Comparison of ENCODE assay signal across 8 mouse cellular contexts in the genomic region with DNA sequence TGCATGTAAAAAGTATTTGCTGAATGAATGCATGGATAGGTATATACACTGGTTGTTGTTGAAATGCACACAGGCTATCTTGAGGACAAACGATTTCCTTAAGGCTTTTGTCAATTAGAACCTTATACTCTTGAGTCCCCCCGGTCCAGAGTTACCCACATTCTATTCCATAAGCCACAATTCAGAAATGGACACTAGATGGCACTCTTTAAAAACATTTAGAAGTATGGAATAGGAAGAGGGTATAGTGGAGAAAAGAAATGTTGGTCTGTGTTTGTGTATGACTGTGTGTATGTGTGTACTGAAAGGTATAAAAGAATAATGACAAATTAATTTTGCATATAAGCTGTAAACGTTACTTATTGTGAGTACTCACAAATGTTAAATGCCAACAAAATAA. TPM values are rescaled to one million over a fixed set of nuclear protein-coding genes. Genes with fewer than 3 reads are reported as not detected.
DNase-seq lines count a peak whose midpoint lies in the region; ATAC-seq and TF ChIP-seq lines count a peak whose summit lies in the region.

No protein-coding gene starts in this region.

- H3K4me2 ChIP-seq in CH12.LX (ENCODE audit: insufficient read depth, low read depth, poor library complexity, severe bottlenecking) = no peak overlapping the region
- H3K4me2 ChIP-seq in embryonic facial prominence, embryonic 12.5 days (replicated peaks) = no peak overlapping the region
- H3K4me2 ChIP-seq in limb, embryonic 13.5 days (replicated peaks) = no peak overlapping the region

- peak; percentile 66 for TF ChIP-seq CTCF in heart, adult 2 months (IDR thresholded peaks at IDR 0.05)
- TF ChIP-seq CTCF in CH12.LX (conservative IDR thresholded peaks at IDR 0.05 in 1 of 2, IDR thresholded peaks at IDR 0.05 in 1 of 2; ENCODE audit: low read depth in 2 of 2, low read length in 2 of 2) = peak; percentile 19 to 80; a peak in 3 of 4 replicates

- H3K36me3 ChIP-seq in heart, adult 2 months (ENCODE audit: control insufficient read depth, insufficient read depth, low read length) = no peaks in the 10 kb centered on the region; the same call in 1 of the 2 replicates
- peaks cover 33% of the 10 kb centered on the region for H3K36me3 ChIP-seq in heart, embryonic 10.5 days
- peaks cover 30 to 49% of the 10 kb centered on the region in 2 experiments for H3K36me3 ChIP-seq in CH12.LX (replicated peaks in 1 of 2; ENCODE audit: control insufficient read depth in 1 of 2, insufficient read depth in 1 of 2, low read length in 1 of 2)
- H3K36me3 ChIP-seq in embryonic facial prominence, embryonic 12.5 days = peaks cover 28% of the 10 kb centered on the region
- H3K36me3 ChIP-seq in limb, embryonic 13.5 days = peaks cover 32% of the 10 kb centered on the region

- 0 out of 2 replicates have a peak, but pooled peaks have one; percentile 22 for ATAC-seq in embryonic facial prominence, embryonic 12.5 days (ENCODE audit: insufficient number of reproducible peaks, insufficient read depth, low FRiP score, low TSS enrichment)
- peak; percentile 66; the same call in 1 of the 2 replicates for ATAC-seq in limb, embryonic 13.5 days (ENCODE audit: low FRiP score, low read depth)

- TF ChIP-seq EP300 in heart, adult 2 months (IDR thresholded peaks at IDR 0.05; ENCODE audit: insufficient read depth, low read depth, low read length) = no peak
- no peak for TF ChIP-seq EP300 in CH12.LX (IDR thresholded peaks at IDR 0.05; ENCODE audit: low read length)

- DNase-seq in heart, adult 2 months = no peak
- no peak for DNase-seq in heart, embryonic 10.5 days (ENCODE audit: low spot score)
- peak; percentile 69 for DNase-seq in CH12.LX (ENCODE audit: extremely low read depth)
- DNase-seq in retina, adult 2 months (ENCODE audit: low read depth, low spot score) = peak; percentile 30
- no peak for DNase-seq in right cerebral cortex, postnatal 10 days (ENCODE audit: low spot score in 2 of 2)
- DNase-seq in heart, postnatal 4 days = no peak

- peak; percentile 82 for TF ChIP-seq RAD21 in CH12.LX (IDR thresholded peaks at IDR 0.05; ENCODE audit: low read depth, low read length)

- no peaks in the 10 kb centered on the region for H3K79me2 ChIP-seq in heart, adult 2 months (replicated peaks; ENCODE audit: control insufficient read depth, insufficient read depth, low read length)
- peaks cover 29% of the 10 kb centered on the region for H3K79me2 ChIP-seq in CH12.LX (replicated peaks; ENCODE audit: control insufficient read depth, extremely low read depth, insufficient read depth, poor library complexity, severe bottlenecking)

- no peak for TF ChIP-seq POLR2A in heart, adult 2 months (IDR thresholded peaks at IDR 0.05; ENCODE audit: insufficient read depth, low read depth, low read length)
- TF ChIP-seq POLR2A in CH12.LX (IDR thresholded peaks at IDR 0.05; ENCODE audit: low read depth, low read length) = no peak

- no peaks in the 10 kb centered on the region for H3K4me1 ChIP-seq in heart, adult 2 months (ENCODE audit: control insufficient read depth, insufficient read depth, low read length)
- H3K4me1 ChIP-seq in heart, embryonic 10.5 days = no peaks in the 10 kb centered on the region
- H3K4me1 ChIP-seq in CH12.LX (ENCODE audit: control insufficient read depth in 1 of 2, insufficient read depth in 2 of 2) = peaks cover 0 to 28% of the 10 kb centered on the region in 2 experiments; a peak in 2 of 4 replicates
- no peaks in the 10 kb centered on the region for H3K4me1 ChIP-seq in embryonic facial prominence, embryonic 12.5 days
- peaks cover 18% of the 10 kb centered on the region for H3K4me1 ChIP-seq in limb, embryonic 13.5 days

- H3K9me3 ChIP-seq in heart, embryonic 10.5 days = no peaks in the 10 kb centered on the region
- H3K9me3 ChIP-seq in CH12.LX (replicated peaks; ENCODE audit: low read length) = no peaks in the 10 kb centered on the region
- no peaks in the 10 kb centered on the region for H3K9me3 ChIP-seq in embryonic facial prominence, embryonic 12.5 days
- no peaks in the 10 kb centered on the region for H3K9me3 ChIP-seq in limb, embryonic 13.5 days

- no peak overlapping the region for H3K4me3 ChIP-seq in heart, adult 2 months
- H3K4me3 ChIP-seq in heart, embryonic 10.5 days = no peak overlapping the region
- no peak overlapping the region for H3K4me3 ChIP-seq in CH12.LX (replicated peaks in 1 of 3; ENCODE audit: low read depth in 2 of 3, low read length in 2 of 3, poor library complexity in 1 of 3)
- H3K4me3 ChIP-seq in embryonic facial prominence, embryonic 12.5 days = no peak overlapping the region
- H3K4me3 ChIP-seq in limb, embryonic 13.5 days = no peak overlapping the region

- H3K27me3 ChIP-seq in heart, adult 2 months (ENCODE audit: control insufficient read depth, insufficient read depth, low read length) = no peaks in the 10 kb centered on the region
- no peaks in the 10 kb centered on the region for H3K27me3 ChIP-seq in heart, embryonic 10.5 days (ENCODE audit: insufficient read depth, poor library complexity, severe bottlenecking)
- H3K27me3 ChIP-seq in CH12.LX (replicated peaks) = no peaks in the 10 kb centered on the region
- no peaks in the 10 kb centered on the region for H3K27me3 ChIP-seq in embryonic facial prominence, embryonic 12.5 days
- H3K27me3 ChIP-seq in limb, embryonic 13.5 days = no peaks in the 10 kb centered on the region

- intact Hi-C loops in heart, adult 2 months (cut with DNase I) = loop anchor here (1.0 kb wide), 1 partner anchor 186 kb away; no protein-coding TSS in a partner anchor

- H3K27ac ChIP-seq in heart, adult 2 months = no peak overlapping the region
- no peak overlapping the region for H3K27ac ChIP-seq in heart, embryonic 10.5 days
- no peak overlapping the region for H3K27ac ChIP-seq in CH12.LX (ENCODE audit: insufficient read depth, low read depth)
- no peak overlapping the region for H3K27ac ChIP-seq in embryonic facial prominence, embryonic 12.5 days
- no peak overlapping the region for H3K27ac ChIP-seq in limb, embryonic 13.5 days

- in situ Hi-C loops in CH12.LX (cut with MboI; ENCODE audit: low pct_ligation_motif_present, low pct_unique_long_range_greater_than_20kb, low sequenced_read_pairs) = no loop called here

- no peak overlapping the region for H3K9ac ChIP-seq in heart, adult 2 months (ENCODE audit: low read depth, low read length)
- no peak overlapping the region for H3K9ac ChIP-seq in CH12.LX (ENCODE audit: insufficient read depth, low read depth)
- H3K9ac ChIP-seq in embryonic facial prominence, embryonic 12.5 days = no peak overlapping the region
- H3K9ac ChIP-seq in limb, embryonic 13.5 days = no peak overlapping the region

- dilution Hi-C loops in CH12.LX (cut with MboI; ENCODE audit: extremely low pct_ligation_motif_present, extremely low pct_unique_long_range_greater_than_20kb, low sequenced_read_pairs) = no loop called here

- 49% methylated on average over 3 of the region's 3 CpGs for WGBS in heart, adult 2 months
- 68% methylated on average over 3 of the region's 3 CpGs for WGBS in heart, embryonic 10.5 days
- WGBS in embryonic facial prominence, embryonic 12.5 days = 56% methylated on average over 3 of the region's 3 CpGs
- 57% methylated on average over 3 of the region's 3 CpGs for WGBS in limb, embryonic 13.5 days

TF ChIP-seq in CH12.LX, 34 proteins besides CTCF, POLR2A, EP300 and RAD21:
- TF ChIP-seq UBTF (IDR thresholded peaks at IDR 0.05; ENCODE audit: low read depth, low read length) (no peak), SMC3 (IDR thresholded peaks at IDR 0.05; ENCODE audit: low read depth, low read length) (peak; percentile 53)

RNA-seq across cellular contexts. Expression of a gene that starts 5.8 kb away (rescaled TPM):
- total RNA-seq in heart, adult 2 months (2021) = 1 to 10 TPM; 6.8 to 8.5 TPM
- 4.6 and 8.5 TPM in 2 replicates for polyA plus RNA-seq in heart, adult 2 months (2012; rRNA removed)
- polyA plus RNA-seq in heart, embryonic 10.5 days (2016; fragmentation: Nextera tagmentation; extraction: Ambion mirVana) = 14.2 and 16.9 TPM in 2 replicates
- total RNA-seq in CH12.LX (2012; rRNA removed) (21.5 and 23.8 TPM in 2 replicates), CH12.LX (2014; rRNA removed) (36.2 and 36.9 TPM in 2 replicates)
- polyA plus RNA-seq in CH12.LX (2012; ENCODE audit: insufficient read length, low read depth) = 37.2 and 37.9 TPM in 2 replicates
- polyA plus RNA-seq in embryonic facial prominence, embryonic 12.5 days (2016; fragmentation: Nextera tagmentation; extraction: Ambion mirVana) = 24.4 and 25.2 TPM in 2 replicates
- polyA plus RNA-seq in limb, embryonic 13.5 days (2015; fragmentation: Nextera tagmentation; extraction: Ambion mirVana) = 25.4 and 25.6 TPM in 2 replicates
- 1 to 10 TPM; 8.9 to 9.2 TPM for total RNA-seq in heart, postnatal 4 days (2021)

RNA-seq across cellular contexts. Expression of a gene that starts 6.0 kb away (rescaled TPM):
- 1 to 10 TPM; 2.6 to 2.9 TPM for total RNA-seq in heart, adult 2 months (2021)
- polyA plus RNA-seq in heart, adult 2 months (2012; rRNA removed) = 0.72 and 1.4 TPM in 2 replicates
- 6.1 and 7.6 TPM in 2 replicates for polyA plus RNA-seq in heart, embryonic 10.5 days (2016; fragmentation: Nextera tagmentation; extraction: Ambion mirVana)
- total RNA-seq in CH12.LX (2012; rRNA removed) = 33.3 and 33.6 TPM in 2 replicates
- 67.2 and 72.5 TPM in 2 replicates for total RNA-seq in CH12.LX (2014; rRNA removed)
- polyA plus RNA-seq in CH12.LX (2012; ENCODE audit: insufficient read length, low read depth) = 44.6 and 45.1 TPM in 2 replicates
- polyA plus RNA-seq in embryonic facial prominence, embryonic 12.5 days (2016; fragmentation: Nextera tagmentation; extraction: Ambion mirVana) = 8.5 and 9.1 TPM in 2 replicates
- polyA plus RNA-seq in limb, embryonic 13.5 days (2015; fragmentation: Nextera tagmentation; extraction: Ambion mirVana) = 7.4 and 7.9 TPM in 2 replicates
- 10 to 100 TPM in 1 of 2 experiments, 1 to 10 TPM in 1; 9.8 to 11.5 TPM for total RNA-seq in heart, postnatal 4 days (2021)

Comparison
In these comparisons a context has a peak if more than half of its experiments do, and no peak if none do; other contexts are left out.
1. DNase-seq: peak in CH12.LX (single experiment) and retina, adult 2 months (single experiment); none in heart, adult 2 months (0 of 2), heart, embryonic 10.5 days (single experiment), right cerebral cortex, postnatal 10 days (0 of 2) and heart, postnatal 4 days (single experiment).